Mouse (Mus musculus) forebrain, embryonic 16.5 days (tissue): ENCODE measurements around the gene Clba1. TPM values are rescaled to one million over a fixed set of nuclear protein-coding genes. Genes with fewer than 3 reads are reported as not detected.
A peak's percentile ranks its signal among the peaks of the same experiment; 100 is the strongest.

Experiments
- ATAC-seq: fragments of 200-750 bp; cut with Nextera tagmentation; 2 replicates; pipeline ENCODE4 v1.8.0; 2017; ENCODE audit warnings: mild to moderate bottlenecking, moderate library complexity
- H3K27ac ChIP-seq: fragments of 300-500 bp; sonication (generic); 2 replicates; pipeline ENCODE4 v1.5.1; 2014; ENCODE audit warnings: low read length, control low read depth
- H3K27me3 ChIP-seq: fragments of 300-500 bp; sonication (generic); replicated peaks from 2 replicates; pipeline ENCODE4 v1.6.1; 2014; ENCODE audit warnings: low read length; ENCODE audit not compliant: control insufficient read depth, insufficient read depth
- H3K36me3 ChIP-seq: fragments of 300-500 bp; sonication (generic); 2 replicates; pipeline ENCODE4 v1.6.1; 2014; ENCODE audit not compliant: control insufficient read depth, insufficient read depth
- H3K4me1 ChIP-seq: fragments of 300-500 bp; sonication (generic); replicated peaks from 2 replicates; pipeline ENCODE4 v1.6.1; 2014; ENCODE audit warnings: low read length; ENCODE audit not compliant: control insufficient read depth, insufficient read depth
- H3K4me2 ChIP-seq: fragments of 300-500 bp; sonication (generic); 2 replicates; pipeline ENCODE4 v1.6.1; 2014; ENCODE audit warnings: mild to moderate bottlenecking, low read length, control low read depth
- H3K4me3 ChIP-seq: fragments of 300-500 bp; sonication (generic); replicated peaks from 2 replicates; pipeline ENCODE4 v1.5.1; 2014; ENCODE audit warnings: mild to moderate bottlenecking, low read length, control low read depth
- H3K9ac ChIP-seq: fragments of 300-500 bp; sonication (generic); replicated peaks from 2 replicates; pipeline ENCODE4 v1.6.1; 2014; ENCODE audit warnings: low read depth, low read length, control low read depth
- H3K9me3 ChIP-seq: fragments of 300-500 bp; sonication (generic); 2 replicates; pipeline ENCODE4 v1.6.1; 2016; ENCODE audit warnings: low read length; ENCODE audit not compliant: control insufficient read depth
- WGBS: fragments of 180-500 bp; shearing (Covaris S2); extraction: QIAGEN DNeasy Blood & Tissue Kit; methylation state at CpG from one replicate; pipeline ENCODE4 v1.1.7; 2014; 5-methylcytosine and 5-hydroxymethylcytosine counted together
- polyA plus RNA-seq: library from polyadenylated mRNA; unstranded; fragments of >200 nt; fragmentation: Nextera tagmentation; extraction: Ambion mirVana; gene quantifications from 2 replicates; pipeline ENCODE4 v1.2.1, GENCODE M21; 2015

Clba1 gene
- polyA plus RNA-seq, 1 experiment from 2014 or later: 17.3 TPM

DNA sequence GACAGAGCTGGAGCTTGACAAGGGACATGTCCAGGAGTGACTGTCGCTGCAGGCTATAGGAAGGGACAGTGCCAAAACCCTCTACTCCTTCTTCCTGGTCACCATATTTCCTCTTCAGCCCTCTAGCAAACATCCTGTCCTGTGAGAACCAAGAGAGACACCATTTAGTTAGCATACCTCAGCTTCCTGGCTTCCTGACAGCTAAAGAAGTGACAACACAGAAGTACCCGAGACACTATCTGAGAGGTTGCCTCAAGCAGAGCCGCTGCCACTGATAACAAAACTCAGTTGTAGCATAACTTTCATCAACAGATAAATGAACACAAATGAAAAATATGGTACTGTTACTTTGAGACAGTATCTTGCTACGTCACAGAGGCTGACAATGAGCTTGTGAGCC is 13.2 kb downstream of the Clba1 start:
- no peak for ATAC-seq
- Histone ChIP-seq H3K27ac (no peak overlapping the region), H3K36me3 (peaks cover 23% of the 10 kb centered on the region), H3K4me3 (no peak overlapping the region), H3K27me3 (no peaks in the 10 kb centered on the region), H3K9me3 (no peaks in the 10 kb centered on the region), H3K4me1 (peaks cover 28% of the 10 kb centered on the region), H3K4me2 (no peak overlapping the region), H3K9ac (no peak overlapping the region)
- WGBS: 82% methylated on average over 4 of the region's 4 CpGs

DNA sequence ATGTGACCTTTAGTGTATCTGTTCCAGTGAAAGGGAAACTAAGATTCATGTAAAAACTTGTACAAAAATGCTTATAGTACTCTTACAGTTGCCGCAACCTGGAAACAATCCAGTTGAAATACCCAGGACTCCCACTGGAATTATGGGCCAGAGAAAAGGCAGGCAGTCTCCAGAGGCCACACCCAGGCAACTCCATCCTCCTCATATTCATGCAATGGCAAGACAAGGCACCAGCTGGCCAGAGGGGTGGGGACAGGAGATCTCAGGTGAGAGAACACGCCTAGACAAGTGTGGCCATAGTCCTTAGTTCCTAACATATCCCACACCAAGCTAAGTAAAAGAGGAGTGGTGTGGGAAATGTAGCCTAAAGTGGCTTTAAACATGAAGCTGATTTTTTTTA is 13.9 kb downstream of the Clba1 start:
- H3K27me3 ChIP-seq: no peaks in the 10 kb centered on the region
- H3K27ac ChIP-seq: no peak overlapping the region
- no peak overlapping the region for H3K4me2 ChIP-seq
- no peak for ATAC-seq
- H3K4me1 ChIP-seq: peaks cover 35% of the 10 kb centered on the region
- H3K9ac ChIP-seq: no peak overlapping the region
- H3K9me3 ChIP-seq: no peaks in the 10 kb centered on the region
- WGBS: 79% methylated on average over 2 of the region's 2 CpGs
- H3K4me3 ChIP-seq: no peak overlapping the region
- H3K36me3 ChIP-seq: peaks cover 23% of the 10 kb centered on the region

DNA sequence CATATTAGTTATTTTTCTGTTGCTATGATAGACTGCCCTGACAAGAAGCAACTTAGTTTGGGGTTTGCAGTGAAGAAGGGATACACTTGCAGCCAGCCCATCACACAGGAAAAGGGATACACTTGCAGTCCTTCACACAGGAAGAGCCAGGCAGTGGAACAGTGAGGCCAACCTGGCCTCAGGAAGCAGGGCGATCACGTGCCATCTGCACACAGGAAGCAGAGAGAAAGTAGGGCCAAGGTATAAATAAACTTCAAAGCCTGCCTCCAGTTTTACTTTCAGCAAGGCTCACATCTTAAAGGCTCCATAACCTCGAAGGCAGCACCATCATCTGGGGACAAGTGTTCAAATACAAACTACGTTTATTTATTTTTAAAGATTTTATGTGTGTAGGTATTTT is 14.5 kb downstream of the Clba1 start:
- peaks cover 20% of the 10 kb centered on the region for H3K36me3 ChIP-seq
- H3K9ac ChIP-seq: no peak overlapping the region
- no peak overlapping the region for H3K4me2 ChIP-seq
- H3K4me1 ChIP-seq: peaks cover 40% of the 10 kb centered on the region
- H3K27me3 ChIP-seq: no peaks in the 10 kb centered on the region
- H3K9me3 ChIP-seq: no peaks in the 10 kb centered on the region
- no peak overlapping the region for H3K4me3 ChIP-seq
- WGBS: 81% methylated on average over 4 of the region's 4 CpGs
- H3K27ac ChIP-seq: peak overlapping the region; percentile 9; the same call in 1 of the 2 replicates
- ATAC-seq: no peak

DNA sequence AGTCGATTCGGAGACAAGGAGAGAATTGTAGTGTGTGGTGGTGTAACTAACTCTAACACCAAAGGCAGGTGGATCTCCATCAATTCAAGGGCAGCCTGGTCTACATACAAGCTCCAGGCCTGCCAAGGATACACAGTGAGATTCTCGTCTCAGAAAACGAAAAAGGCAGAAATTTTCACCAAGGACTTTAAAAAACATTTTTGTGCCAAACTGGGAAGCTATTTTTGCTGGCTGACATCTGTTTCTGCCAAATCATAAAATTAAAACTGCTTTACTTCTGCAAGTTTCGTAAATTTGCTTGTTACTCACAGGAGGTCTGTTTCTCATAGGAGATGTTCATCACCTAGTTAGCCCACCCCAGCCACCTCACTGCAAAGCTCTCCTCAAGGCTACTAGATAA is 17.2 kb downstream of the Clba1 start:
- H3K4me1 ChIP-seq: peaks cover 50% of the 10 kb centered on the region
- no peak overlapping the region for H3K9ac ChIP-seq
- ATAC-seq: no peak
- H3K4me3 ChIP-seq: no peak overlapping the region
- no peak overlapping the region for H3K4me2 ChIP-seq
- 90% methylated on average over 5 of the region's 5 CpGs for WGBS
- no peaks in the 10 kb centered on the region for H3K9me3 ChIP-seq
- peaks cover 6% of the 10 kb centered on the region for H3K36me3 ChIP-seq
- no peaks in the 10 kb centered on the region for H3K27me3 ChIP-seq
- no peak overlapping the region for H3K27ac ChIP-seq

GRCm38 (mm10) chr12:112828501-112829243 is 19.9 kb downstream of the Clba1 start:
- peak overlapping the region; percentile 96 for H3K4me3 ChIP-seq
- H3K27ac ChIP-seq: peak overlapping the region; percentile 93
- H3K36me3 ChIP-seq: no peaks in the 10 kb centered on the region; the same call in 1 of the 2 replicates
- peak overlapping the region; percentile 92 for H3K4me2 ChIP-seq
- peak overlapping the region; percentile 94 for H3K9ac ChIP-seq
- under 1% methylated on average over 46 of the region's 51 CpGs for WGBS
- no peaks in the 10 kb centered on the region for H3K9me3 ChIP-seq
- ATAC-seq: peak; percentile 80
- peaks cover 51% of the 10 kb centered on the region for H3K4me1 ChIP-seq
- H3K27me3 ChIP-seq: no peaks in the 10 kb centered on the region

- Histone ChIP-seq H3K36me3 (no peaks in the 10 kb centered on the region; the same call in 1 of the 2 replicates), H3K27me3 (no peaks in the 10 kb centered on the region), H3K4me3 (peak within 1 kb of the TSS; percentile 96), H3K27ac (peak within 1 kb of the TSS; percentile 93), H3K4me2 (peak within 1 kb of the TSS; percentile 92), H3K9me3 (no peaks in the 10 kb centered on the region), H3K9ac (peak within 1 kb of the TSS; percentile 94), H3K4me1 (peaks cover 46% of the 10 kb centered on the region)
- WGBS: 1% methylated on average over 62 of the region's 72 CpGs
- peak; percentile 98 for ATAC-seq
Observed at GRCm38 (mm10) chr12:112829244-112829864, 20.6 kb downstream of the Clba1 start, which contains the start of gene Cdca4. TSS of gene Cdca4 (minus strand) at chr12:112829423.

DNA sequence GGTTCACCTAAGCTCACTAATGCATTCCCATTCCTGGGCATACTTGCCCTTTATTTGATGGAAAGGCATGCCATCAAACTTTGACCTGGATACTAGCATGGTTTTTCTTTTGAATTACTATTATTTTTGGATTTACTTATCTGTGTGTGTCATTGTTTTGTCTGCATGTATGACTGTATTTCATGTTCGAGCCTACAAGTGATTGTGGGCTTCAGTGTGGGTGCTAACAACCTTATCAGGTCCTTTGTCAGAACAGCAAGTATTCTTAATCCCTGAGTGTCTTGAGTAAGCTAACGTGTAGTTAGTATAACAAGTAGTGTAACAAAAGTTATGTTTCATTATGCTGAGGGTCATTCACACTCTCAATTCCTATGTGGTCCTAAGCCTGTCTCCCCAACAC is 21.4 kb downstream of the Clba1 start:
- H3K4me3 ChIP-seq: peak overlapping the region; percentile 96
- no peak for ATAC-seq
- no peaks in the 10 kb centered on the region; the same call in 1 of the 2 replicates for H3K36me3 ChIP-seq
- H3K9me3 ChIP-seq: no peaks in the 10 kb centered on the region
- no peaks in the 10 kb centered on the region for H3K27me3 ChIP-seq
- H3K4me1 ChIP-seq: peaks cover 43% of the 10 kb centered on the region
- H3K9ac ChIP-seq: peak overlapping the region; percentile 77
- peak overlapping the region; percentile 71 for H3K4me2 ChIP-seq
- WGBS: 27% methylated on average over 2 of the region's 2 CpGs
- H3K27ac ChIP-seq: peak overlapping the region; percentile 69

- Histone ChIP-seq H3K27me3 (no peaks in the 10 kb centered on the region), H3K4me3 (peak overlapping the region; percentile 96), H3K9ac (peak overlapping the region; percentile 77), H3K4me2 (peak overlapping the region; percentile 71), H3K36me3 (no peaks in the 10 kb centered on the region; the same call in 1 of the 2 replicates), H3K4me1 (peaks cover 43% of the 10 kb centered on the region), H3K27ac (no peak overlapping the region), H3K9me3 (no peaks in the 10 kb centered on the region)
- 87% methylated on average over 3 of the region's 3 CpGs for WGBS
- no peak for ATAC-seq
Observed at GRCm38 (mm10) chr12:112830570-112830969, 21.8 kb downstream of the Clba1 start.

DNA sequence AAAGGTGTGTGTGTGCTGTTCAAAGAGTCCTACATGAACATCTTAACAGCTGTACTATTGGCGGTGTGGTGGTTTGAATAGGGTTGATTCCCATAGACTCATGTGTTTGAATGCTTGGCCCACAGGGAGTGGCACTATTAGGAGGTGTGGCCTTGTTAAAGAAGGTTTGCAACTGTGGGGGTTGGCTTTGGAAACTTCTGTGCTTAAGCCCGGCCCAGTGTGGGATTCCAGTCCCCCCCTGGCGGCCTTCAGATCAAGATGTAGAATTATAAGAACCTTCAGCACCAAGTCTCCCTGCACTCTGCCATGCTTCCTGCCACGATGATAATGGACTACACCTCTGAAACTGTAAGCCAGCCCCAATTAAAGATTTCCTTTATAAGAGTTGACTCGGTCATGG is 23.7 kb downstream of the Clba1 start:
- 92% methylated on average over 5 of the region's 5 CpGs for WGBS

More for the DNA sequence above, 23.7 kb downstream of the Clba1 start:
- no peaks in the 10 kb centered on the region; the same call in 1 of the 2 replicates for H3K36me3 ChIP-seq
- H3K9ac ChIP-seq: no peak overlapping the region
- H3K4me2 ChIP-seq: no peak overlapping the region
- no peaks in the 10 kb centered on the region for H3K9me3 ChIP-seq
- H3K4me1 ChIP-seq: peaks cover 24% of the 10 kb centered on the region
- H3K27me3 ChIP-seq: no peaks in the 10 kb centered on the region
- H3K27ac ChIP-seq: no peak overlapping the region
- no peak for ATAC-seq
- no peak overlapping the region for H3K4me3 ChIP-seq
